Comparison of ENCODE assay signal across 8 mouse cellular contexts in the genomic region with DNA sequence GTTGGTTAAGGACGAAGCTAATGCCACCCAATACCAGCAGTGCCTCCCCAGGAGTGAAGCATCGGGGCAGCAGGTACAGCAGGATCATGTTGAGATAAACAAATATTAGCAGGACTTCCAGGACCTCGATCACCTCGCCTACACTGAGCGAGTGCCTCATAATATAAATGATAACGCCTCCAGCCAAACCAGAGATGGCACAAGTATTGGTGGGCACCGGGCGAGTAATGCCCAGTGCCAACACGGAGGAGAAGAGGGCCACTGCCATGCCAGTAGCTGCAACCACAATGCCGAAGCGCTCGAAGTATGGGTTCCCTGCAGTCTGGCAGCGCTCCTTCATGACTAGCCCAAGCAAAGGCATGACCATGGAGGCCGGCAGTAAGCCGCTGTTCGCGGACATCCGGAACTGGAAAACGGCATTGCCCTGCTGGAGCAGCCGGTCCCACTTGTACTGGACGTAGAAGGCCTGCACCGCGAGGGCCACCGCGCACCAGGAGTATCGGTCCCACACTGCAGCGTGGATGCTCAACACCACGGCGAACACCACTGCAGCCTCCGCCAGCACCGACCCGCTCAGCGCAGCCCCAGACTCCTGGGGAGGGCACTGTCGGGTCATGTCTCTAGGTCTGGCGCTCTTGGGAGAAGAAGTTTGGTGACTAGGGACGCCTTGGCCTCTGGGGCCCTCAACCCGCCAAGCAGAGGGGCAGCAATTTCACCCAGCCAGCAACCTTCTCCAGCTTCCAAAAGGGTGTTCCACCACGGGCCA. TPM values are rescaled to one million over a fixed set of nuclear protein-coding genes. Genes with fewer than 3 reads are reported as not detected.
DNase-seq lines count a peak whose midpoint lies in the region; ATAC-seq and TF ChIP-seq lines count a peak whose summit lies in the region.

No protein-coding gene starts in this region.

- TF ChIP-seq EP300 in stomach, postnatal 0 days (optimal IDR thresholded peaks at IDR 0.05) = no peak

- ATAC-seq in liver, embryonic 15.5 days (ENCODE audit: insufficient read depth) = peak; percentile 59
- ATAC-seq in stomach, postnatal 0 days (ENCODE audit: low FRiP score, low TSS enrichment) = peak; percentile 65

- peak overlapping the region; percentile 97 for H3K4me2 ChIP-seq in liver, embryonic 15.5 days
- peak overlapping the region; percentile 89 for H3K4me2 ChIP-seq in stomach, postnatal 0 days (replicated peaks; ENCODE audit: low read depth)

- H3K9ac ChIP-seq in liver, embryonic 15.5 days = peak overlapping the region; percentile 82
- peak overlapping the region; percentile 77 for H3K9ac ChIP-seq in stomach, postnatal 0 days (ENCODE audit: low read length)

- WGBS in thymus, adult 2 months = 17% methylated on average over 38 of the region's 38 CpGs
- 7% methylated on average over 38 of the region's 38 CpGs for WGBS in liver, embryonic 15.5 days (ENCODE audit: insufficient replicate concordance)
- WGBS in stomach, postnatal 0 days = 9% methylated on average over 37 of the region's 38 CpGs

- peaks cover 17% of the 10 kb centered on the region for H3K4me1 ChIP-seq in thymus, adult 2 months (replicated peaks; ENCODE audit: control insufficient read depth, insufficient read depth, low read length)
- peaks cover 41% of the 10 kb centered on the region for H3K4me1 ChIP-seq in liver, embryonic 15.5 days (replicated peaks)
- H3K4me1 ChIP-seq in stomach, postnatal 0 days (replicated peaks; ENCODE audit: control insufficient read depth, insufficient read depth) = peaks cover 5% of the 10 kb centered on the region; the same call in 1 of the 2 replicates

- H3K27me3 ChIP-seq in thymus, adult 2 months (ENCODE audit: control insufficient read depth, insufficient read depth, low read length) = no peaks in the 10 kb centered on the region
- no peaks in the 10 kb centered on the region for H3K27me3 ChIP-seq in liver, embryonic 15.5 days
- no peaks in the 10 kb centered on the region for H3K27me3 ChIP-seq in stomach, postnatal 0 days (ENCODE audit: control insufficient read depth, insufficient read depth, low read length)

- DNase-seq in cerebellum, adult 9-10 months = peak; percentile 32
- DNase-seq in cerebellum, postnatal 25 days = no peak
- no peak for DNase-seq in thymus, adult 2 months
- no peak for DNase-seq in thymus, postnatal 10 days (ENCODE audit: low spot score in 2 of 2)
- DNase-seq in heart, postnatal 4 days = peak; percentile 20
- DNase-seq in stomach, postnatal 0 days (ENCODE audit: low spot score) = no peak
- no peak for DNase-seq in gastrocnemius, postnatal 25 days

- no peak overlapping the region for H3K27ac ChIP-seq in thymus, adult 2 months (ENCODE audit: control insufficient read depth, insufficient read depth, low read length)
- peak overlapping the region; percentile 62 for H3K27ac ChIP-seq in liver, embryonic 15.5 days (replicated peaks)
- H3K27ac ChIP-seq in stomach, postnatal 0 days (replicated peaks) = peak overlapping the region; percentile 70

- no peaks in the 10 kb centered on the region for H3K9me3 ChIP-seq in liver, embryonic 15.5 days (replicated peaks)
- no peaks in the 10 kb centered on the region for H3K9me3 ChIP-seq in stomach, postnatal 0 days (ENCODE audit: control insufficient read depth, low read length)

- TF ChIP-seq POLR2A in thymus, adult 2 months (IDR thresholded peaks at IDR 0.05; ENCODE audit: control insufficient read depth, extremely low read depth, insufficient read depth, low read length, poor library complexity) = no peak

- no peak for TF ChIP-seq CTCF in thymus, adult 2 months (IDR thresholded peaks at IDR 0.05; ENCODE audit: borderline replicate concordance, control insufficient read depth, extremely low read depth, insufficient read depth, low read length, poor library complexity)
- TF ChIP-seq CTCF in stomach, postnatal 0 days (IDR thresholded peaks at IDR 0.05; ENCODE audit: low read depth) = no peak

- H3K4me3 ChIP-seq in thymus, adult 2 months (ENCODE audit: control insufficient read depth, insufficient read depth, low read length) = peak overlapping the region; percentile 80
- H3K4me3 ChIP-seq in liver, embryonic 15.5 days (replicated peaks) = peak overlapping the region; percentile 88
- peak overlapping the region; percentile 85 for H3K4me3 ChIP-seq in stomach, postnatal 0 days (ENCODE audit: low read depth, low read length)

- no peaks in the 10 kb centered on the region for H3K36me3 ChIP-seq in thymus, adult 2 months (ENCODE audit: control insufficient read depth, insufficient read depth, low read length)
- peaks cover 19% of the 10 kb centered on the region; the same call in 1 of the 2 replicates for H3K36me3 ChIP-seq in liver, embryonic 15.5 days (replicated peaks)
- no peaks in the 10 kb centered on the region for H3K36me3 ChIP-seq in stomach, postnatal 0 days (ENCODE audit: control insufficient read depth, insufficient read depth, low read length)

RNA-seq across cellular contexts. Expression of gene Dolk, which starts 0.5 kb away (rescaled TPM):
- 20.0 and 22.1 TPM in 2 replicates for polyA plus RNA-seq in thymus, adult 2 months (2012; rRNA removed)
- total RNA-seq in heart, postnatal 4 days (2021) = 10 to 100 TPM; 23.6 to 23.7 TPM
- polyA plus RNA-seq in liver, embryonic 15.5 days (2015; fragmentation: Nextera tagmentation; extraction: Ambion mirVana) = 12.0 and 14.3 TPM in 2 replicates
- polyA plus RNA-seq in stomach, postnatal 0 days (2015; fragmentation: Nextera tagmentation; extraction: Ambion mirVana) = 21.1 and 21.9 TPM in 2 replicates
- total RNA-seq in gastrocnemius, postnatal 25 days (2021) = 10 to 100 TPM; 18.2 to 20.0 TPM

RNA-seq across cellular contexts. Expression of gene Nup188, which starts 0.6 kb away (rescaled TPM):
- polyA plus RNA-seq in thymus, adult 2 months (2012; rRNA removed) = 77.4 and 107 TPM in 2 replicates
- total RNA-seq in heart, postnatal 4 days (2021) = 10 to 100 TPM; 28.0 to 34.5 TPM
- polyA plus RNA-seq in liver, embryonic 15.5 days (2015; fragmentation: Nextera tagmentation; extraction: Ambion mirVana) = 13.6 and 14.0 TPM in 2 replicates
- 8.5 and 9.9 TPM in 2 replicates for polyA plus RNA-seq in stomach, postnatal 0 days (2015; fragmentation: Nextera tagmentation; extraction: Ambion mirVana)
- 1 to 10 TPM; 7.8 to 9.9 TPM for total RNA-seq in gastrocnemius, postnatal 25 days (2021)

RNA-seq across cellular contexts. Expression of gene Gm28038, which starts 4.8 kb away (rescaled TPM):
- polyA plus RNA-seq in thymus, adult 2 months (2012; rRNA removed) = not detected in 2 replicates
- 1 to 10 TPM in 1 of 2 experiments, not detected in 1; 4.6 TPM for total RNA-seq in heart, postnatal 4 days (2021)
- polyA plus RNA-seq in liver, embryonic 15.5 days (2015; fragmentation: Nextera tagmentation; extraction: Ambion mirVana) = not detected in 2 replicates
- not detected in 2 replicates for polyA plus RNA-seq in stomach, postnatal 0 days (2015; fragmentation: Nextera tagmentation; extraction: Ambion mirVana)
- not detected for total RNA-seq in gastrocnemius, postnatal 25 days (2021)

RNA-seq across cellular contexts. Expression of gene Phyhd1, which starts 19.6 kb away (rescaled TPM):
- 10.7 and 18.1 TPM in 2 replicates for polyA plus RNA-seq in thymus, adult 2 months (2012; rRNA removed)
- total RNA-seq in heart, postnatal 4 days (2021) = 10 to 100 TPM; 20.6 to 26.0 TPM
- 13.0 and 15.7 TPM in 2 replicates for polyA plus RNA-seq in liver, embryonic 15.5 days (2015; fragmentation: Nextera tagmentation; extraction: Ambion mirVana)
- polyA plus RNA-seq in stomach, postnatal 0 days (2015; fragmentation: Nextera tagmentation; extraction: Ambion mirVana) = 5.8 and 7.1 TPM in 2 replicates
- total RNA-seq in gastrocnemius, postnatal 25 days (2021) = 10 to 100 TPM in 1 of 2 experiments, 1 to 10 TPM in 1; 8.4 to 19.5 TPM

RNA-seq across cellular contexts. Expression of gene Gm28035, which starts 45.2 kb away (rescaled TPM):
- 14.8 and 15.5 TPM in 2 replicates for polyA plus RNA-seq in thymus, adult 2 months (2012; rRNA removed)
- 1 to 10 TPM in 1 of 2 experiments, under 1 TPM in 1; 0.88 to 1.5 TPM for total RNA-seq in heart, postnatal 4 days (2021)
- 0.10 and 0.16 TPM in 2 replicates for polyA plus RNA-seq in liver, embryonic 15.5 days (2015; fragmentation: Nextera tagmentation; extraction: Ambion mirVana)
- 0.05 and 0.11 TPM in 2 replicates for polyA plus RNA-seq in stomach, postnatal 0 days (2015; fragmentation: Nextera tagmentation; extraction: Ambion mirVana)
- 1 to 10 TPM in 1 of 2 experiments, under 1 TPM in 1; 0.64 to 1.2 TPM for total RNA-seq in gastrocnemius, postnatal 25 days (2021)

Comparison
In these comparisons a context has a peak if more than half of its experiments do, and no peak if none do; other contexts are left out.
1. DNase-seq: peak in cerebellum, adult 9-10 months (single experiment) and heart, postnatal 4 days (single experiment); none in cerebellum, postnatal 25 days (0 of 2), thymus, adult 2 months (single experiment), thymus, postnatal 10 days (0 of 2), stomach, postnatal 0 days (single experiment) and gastrocnemius, postnatal 25 days (single experiment).
2. Peak in every context shown above with its lines, with median percentiles within 50 percentile points of each other: H3K4me3 ChIP-seq.